Mouse (Mus musculus) embryonic fibroblast, embryonic 13.5 days (primary cell): ENCODE results near the gene Zfyve28. TPM values are rescaled to one million over a fixed set of nuclear protein-coding genes. Genes with fewer than 3 reads are reported as not detected.

Experiments used
- H3K27ac ChIP-seq: 2 replicates; pipeline ENCODE4 v1.5.1; 2012; ENCODE audit warnings: low read length, control low read depth, inconsistent platforms; ENCODE audit not compliant: insufficient read depth
- H3K4me1 ChIP-seq: 2 replicates; pipeline ENCODE4 v1.6.1; 2011; ENCODE audit warnings: low read length; ENCODE audit not compliant: control insufficient read depth, insufficient read depth
- H3K4me3 ChIP-seq: 2 replicates; pipeline ENCODE4 v1.5.1; 2011; ENCODE audit warnings: mild to moderate bottlenecking, control low read depth, low read length; ENCODE audit not compliant: insufficient read depth
- CTCF ChIP-seq: IDR thresholded peaks from 2 replicates; pipeline ENCODE4 v1.5.1; 2011; ENCODE audit warnings: mild to moderate bottlenecking, control low read depth, low read length, moderate library complexity, borderline replicate concordance; ENCODE audit not compliant: insufficient read depth
- POLR2A ChIP-seq: IDR thresholded peaks from 2 replicates; pipeline ENCODE4 v1.6.1; 2011; ENCODE audit warnings: low read depth, mild to moderate bottlenecking, control low read depth, low read length, moderate library complexity
- polyA plus RNA-seq: library from polyadenylated mRNA; stranded (reverse); fragments of >200 nt; gene quantifications from 2 replicates; pipeline ENCODE4 v1.2.4, GENCODE M21; 2011; ENCODE audit warnings: low read depth; ENCODE audit not compliant: missing spikeins, insufficient read length

The Zfyve28 gene
- polyA plus RNA-seq, 1 experiment, result 1.0 TPM

- no peak overlapping the region for H3K4me3 ChIP-seq
- no peak overlapping the region for H3K27ac ChIP-seq
- no peak for TF ChIP-seq POLR2A
- no peak for TF ChIP-seq CTCF
- H3K4me1 ChIP-seq, result no peaks in the 10 kb centered on the region
Observed at GRCm38 (mm10) chr5:34174550-34175402, 113.5 kb downstream of the Zfyve28 start.

GRCm38 (mm10) chr5:34174021-34174420 is 114.2 kb downstream of the Zfyve28 start:
- H3K27ac ChIP-seq, result no peak overlapping the region
- TF ChIP-seq POLR2A (no peak), CTCF (no peak)
- H3K4me1 ChIP-seq, result no peaks in the 10 kb centered on the region
- no peak overlapping the region for H3K4me3 ChIP-seq

GRCm38 (mm10) chr5:34170726-34171125 is 117.5 kb downstream of the Zfyve28 start:
- no peaks in the 10 kb centered on the region for H3K4me1 ChIP-seq
- no peak for TF ChIP-seq CTCF
- TF ChIP-seq POLR2A, result no peak
- peak overlapping the region; percentile 62 for H3K27ac ChIP-seq

GRCm38 (mm10) chr5:34169954-34170353 is 118.3 kb downstream of the Zfyve28 start:
- TF ChIP-seq POLR2A (no peak), CTCF (no peak)
- Histone ChIP-seq H3K27ac (peak overlapping the region; percentile 81), H3K4me3 (peak overlapping the region; percentile 31), H3K4me1 (no peaks in the 10 kb centered on the region)

More at GRCm38 (mm10) chr5:34170726-34171125, 117.5 kb downstream of the Zfyve28 start:
- H3K4me3 ChIP-seq, result no peak overlapping the region

GRCm38 (mm10) chr5:34168950-34169891 is 119.0 kb downstream of the Zfyve28 start, which contains the start of the genes Poln and Haus3:
Gene Poln, minus strand, starts transcription at chr5:34169448.
Gene Haus3, minus strand, starts transcription at chr5:34169527.
- Histone ChIP-seq H3K4me1 (no peaks in the 10 kb centered on the region), H3K4me3 (peak within 1 kb of the TSS; percentile 91), H3K27ac (peak within 1 kb of the TSS; percentile 81)
- TF ChIP-seq CTCF (no peak), POLR2A (peak; percentile 96)

GRCm38 (mm10) chr5:34167857-34168256 is 120.4 kb downstream of the Zfyve28 start:
- no peak overlapping the region for H3K27ac ChIP-seq
- no peak overlapping the region; the same call in 1 of the 2 replicates for H3K4me3 ChIP-seq
- no peaks in the 10 kb centered on the region for H3K4me1 ChIP-seq
- TF ChIP-seq POLR2A (no peak), CTCF (no peak)

- Histone ChIP-seq H3K4me3 (no peak overlapping the region), H3K27ac (no peak overlapping the region), H3K4me1 (no peaks in the 10 kb centered on the region)
- TF ChIP-seq POLR2A (no peak), CTCF (no peak)
Observed at GRCm38 (mm10) chr5:34165793-34166192, 122.5 kb downstream of the Zfyve28 start.

GRCm38 (mm10) chr5:34148476-34148875 is 139.8 kb downstream of the Zfyve28 start:
- TF ChIP-seq POLR2A, result no peak
- TF ChIP-seq CTCF, result no peak
- Histone ChIP-seq H3K4me3 (no peak overlapping the region), H3K4me1 (no peaks in the 10 kb centered on the region), H3K27ac (no peak overlapping the region)

GRCm38 (mm10) chr5:34147554-34147953 is 140.7 kb downstream of the Zfyve28 start:
- no peak overlapping the region for H3K27ac ChIP-seq
- TF ChIP-seq POLR2A (no peak), CTCF (no peak)
- H3K4me3 ChIP-seq, result no peak overlapping the region
- H3K4me1 ChIP-seq, result no peaks in the 10 kb centered on the region

Other genes starting within 250 kb of the Zfyve28 start
- gene Poln, start 119.0 kb downstream of the Zfyve28 start, polyA plus RNA-seq, result 0.48 and 0.61 TPM in 2 replicates
- 19.3 and 31.2 TPM in 2 replicates for gene Haus3, start 118.9 kb downstream of the Zfyve28 start, polyA plus RNA-seq
- gene Mxd4, start 100.7 kb downstream of the Zfyve28 start, polyA plus RNA-seq, result 67.2 and 69.7 TPM in 2 replicates
- gene Cfap99, start 151 bp upstream of the Zfyve28 start, polyA plus RNA-seq, result not detected in 2 replicates
- gene Rnf4, start 47.8 kb upstream of the Zfyve28 start, polyA plus RNA-seq, result 166 and 167 TPM in 2 replicates
- 32.9 and 39.7 TPM in 2 replicates for gene Fam193a, start 81.5 kb upstream of the Zfyve28 start, polyA plus RNA-seq
- 12.5 and 13.9 TPM in 2 replicates for gene Tnip2, start 225.5 kb upstream of the Zfyve28 start, polyA plus RNA-seq
- gene Sh3bp2, start 237.4 kb upstream of the Zfyve28 start, polyA plus RNA-seq, result 5.4 and 7.1 TPM in 2 replicates